Mouse (Mus musculus) limb, embryonic 10.5 days (tissue): ENCODE data around the gene Olfr549. TPM values are rescaled to one million over a fixed set of nuclear protein-coding genes. Genes with fewer than 3 reads are reported as not detected.

ENCODE experiments used
- polyA plus RNA-seq: library from polyadenylated mRNA; unstranded; fragments of >200 nt; fragmentation: Nextera tagmentation; extraction: Ambion mirVana; gene quantifications from 2 replicates; pipeline ENCODE4 v1.2.1, GENCODE M21; 2016

The Olfr549 gene
- polyA plus RNA-seq, 1 experiment from 2014 or later = not detected

Other genes with a start within 250 kb of the Olfr549 start
- 269 and 280 TPM in 2 replicates for gene Rrm1, start 108.2 kb upstream of the Olfr549 start, polyA plus RNA-seq
- 0.24 and 0.33 TPM in 2 replicates for gene Olfr543, start 68.2 kb upstream of the Olfr549 start, polyA plus RNA-seq
- 0.06 and 0.10 TPM in 2 replicates for gene Olfr544, start 61.6 kb upstream of the Olfr549 start, polyA plus RNA-seq
- gene Olfr545, start 50.3 kb upstream of the Olfr549 start, polyA plus RNA-seq = 0.05 and 0.21 TPM in 2 replicates
- not detected in 2 replicates for gene Olfr547, start 15.1 kb upstream of the Olfr549 start, polyA plus RNA-seq
- not detected in 2 replicates for gene Olfr548-ps1, start 9.0 kb upstream of the Olfr549 start, polyA plus RNA-seq
- gene Trim21, start 15.6 kb downstream of the Olfr549 start, polyA plus RNA-seq = 0.39 and 0.48 TPM in 2 replicates
- not detected in 2 replicates for gene Olfr550, start 21.6 kb downstream of the Olfr549 start, polyA plus RNA-seq
- not detected in 2 replicates for gene Olfr551, start 42.0 kb downstream of the Olfr549 start, polyA plus RNA-seq
- not detected in 2 replicates for gene Olfr552, start 47.9 kb downstream of the Olfr549 start, polyA plus RNA-seq
- gene Olfr553, start 68.3 kb downstream of the Olfr549 start, polyA plus RNA-seq = not detected in 2 replicates
- gene Olfr554, start 88.6 kb downstream of the Olfr549 start, polyA plus RNA-seq = not detected in 2 replicates
- not detected in 2 replicates for gene Olfr555, start 109.0 kb downstream of the Olfr549 start, polyA plus RNA-seq
- gene Olfr556, start 115.0 kb downstream of the Olfr549 start, polyA plus RNA-seq = not detected in 2 replicates
- 7.8 and 13.0 TPM in 2 replicates for gene Trim68, start 137.5 kb downstream of the Olfr549 start, polyA plus RNA-seq
- not detected in 2 replicates for gene Olfr557, start 146.0 kb downstream of the Olfr549 start, polyA plus RNA-seq
- gene Olfr558, start 152.3 kb downstream of the Olfr549 start, polyA plus RNA-seq = not detected in 2 replicates
- gene Olfr33, start 169.2 kb downstream of the Olfr549 start, polyA plus RNA-seq = not detected in 2 replicates
- gene Olfr559, start 177.6 kb downstream of the Olfr549 start, polyA plus RNA-seq = not detected in 2 replicates
- gene Olfr560, start 209.5 kb downstream of the Olfr549 start, polyA plus RNA-seq = not detected in 2 replicates
- gene Olfr78, start 209.6 kb downstream of the Olfr549 start, polyA plus RNA-seq = not detected in 2 replicates
- gene Olfr561, start 221.4 kb downstream of the Olfr549 start, polyA plus RNA-seq = not detected in 2 replicates